10 mouse cellular contexts compared by ENCODE assay signal in the genomic region with DNA sequence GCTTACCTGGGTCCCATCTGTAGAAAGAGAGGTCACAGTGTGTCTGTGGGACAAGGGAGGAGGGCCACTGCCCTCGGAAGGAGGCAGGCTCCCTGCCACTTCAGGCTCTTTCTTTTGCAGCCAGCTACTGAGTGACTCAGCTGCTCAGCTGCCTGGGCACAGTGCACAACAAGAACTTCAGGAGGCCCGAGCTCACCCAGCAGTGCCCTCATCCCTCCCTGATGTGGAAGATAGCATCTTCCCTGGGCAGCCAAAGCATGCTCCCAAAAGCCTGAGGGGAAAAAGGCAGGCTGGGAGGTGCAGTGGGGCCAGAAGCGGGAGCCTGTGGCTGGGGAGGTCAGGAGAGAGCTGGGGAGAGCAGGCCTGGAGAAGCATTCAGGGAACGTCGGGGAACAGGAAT. TPM values are rescaled to one million over a fixed set of nuclear protein-coding genes. Genes with fewer than 3 reads are reported as not detected.
A peak's percentile ranks its signal among the peaks of the same experiment; 100 is the strongest.
DNase-seq lines count a peak whose midpoint lies in the region; ATAC-seq and TF ChIP-seq lines count a peak whose summit lies in the region.
"Had no signal": no experiment of that assay in that cellular context is flagged by ENCODE, and none has a peak within 500 bp of the region (broad histone marks: within the 10 kb centered on the region; RNA-seq: fewer than 3 reads in every experiment).

No protein-coding gene starts in this region.

- H3K36me3 ChIP-seq in heart, embryonic 12.5 days = peaks cover 24% of the 10 kb centered on the region
- H3K36me3 ChIP-seq in lung, embryonic 15.5 days = peaks cover 20% of the 10 kb centered on the region
- peaks cover 17% of the 10 kb centered on the region for H3K36me3 ChIP-seq in limb, embryonic 12.5 days
- peaks cover 42% of the 10 kb centered on the region for H3K36me3 ChIP-seq in thymus, adult 2 months (ENCODE audit: control insufficient read depth, insufficient read depth, low read length)

- H3K4me3 ChIP-seq in heart, embryonic 12.5 days = no peak overlapping the region
- H3K4me3 ChIP-seq in lung, embryonic 15.5 days = no peak overlapping the region
- no peak overlapping the region for H3K4me3 ChIP-seq in lung, adult 2 months (replicated peaks; ENCODE audit: extremely low read depth, low read depth, low read length)
- H3K4me3 ChIP-seq in limb, embryonic 12.5 days (replicated peaks) = no peak overlapping the region
- H3K4me3 ChIP-seq in thymus, adult 2 months (ENCODE audit: control insufficient read depth, insufficient read depth, low read length) = no peak overlapping the region

- no peaks in the 10 kb centered on the region; the same call in 1 of the 2 replicates for H3K9me3 ChIP-seq in heart, embryonic 12.5 days (replicated peaks)
- no peaks in the 10 kb centered on the region for H3K9me3 ChIP-seq in lung, embryonic 15.5 days
- no peaks in the 10 kb centered on the region for H3K9me3 ChIP-seq in limb, embryonic 12.5 days

- H3K9ac ChIP-seq in heart, embryonic 12.5 days = peak overlapping the region; percentile 15; the same call in 1 of the 2 replicates
- H3K9ac ChIP-seq in lung, embryonic 15.5 days = no peak overlapping the region
- no peak overlapping the region; the same call in 1 of the 2 replicates for H3K9ac ChIP-seq in limb, embryonic 12.5 days (replicated peaks)

- 0 out of 2 replicates have a peak overlapping the region, but pooled peaks have one; percentile 18 for H3K27ac ChIP-seq in heart, embryonic 12.5 days (ENCODE audit: poor library complexity, severe bottlenecking)
- H3K27ac ChIP-seq in lung, embryonic 15.5 days = peak overlapping the region; percentile 40; the same call in 1 of the 2 replicates
- 0 out of 2 replicates have a peak overlapping the region, but pooled peaks have one; percentile 53 for H3K27ac ChIP-seq in limb, embryonic 12.5 days
- H3K27ac ChIP-seq in thymus, adult 2 months (ENCODE audit: control insufficient read depth, insufficient read depth, low read length) = no peak overlapping the region

- TF ChIP-seq CTCF in lung, adult 2 months (IDR thresholded peaks at IDR 0.05; ENCODE audit: insufficient read depth, low read length) = no peak
- TF ChIP-seq CTCF in thymus, adult 2 months (IDR thresholded peaks at IDR 0.05; ENCODE audit: borderline replicate concordance, control insufficient read depth, extremely low read depth, insufficient read depth, low read length, poor library complexity) = no peak

- WGBS in heart, embryonic 12.5 days = 45% methylated on average over 5 of the region's 5 CpGs
- 45% methylated on average over 5 of the region's 5 CpGs for WGBS in lung, embryonic 15.5 days
- 26% methylated on average over 5 of the region's 5 CpGs for WGBS in lung, adult 2 months
- 55% methylated on average over 5 of the region's 5 CpGs for WGBS in limb, embryonic 12.5 days
- 62% methylated on average over 5 of the region's 5 CpGs for WGBS in thymus, adult 2 months

- H3K27me3 ChIP-seq in heart, embryonic 12.5 days (replicated peaks) = no peaks in the 10 kb centered on the region
- H3K27me3 ChIP-seq in lung, embryonic 15.5 days = no peaks in the 10 kb centered on the region
- H3K27me3 ChIP-seq in limb, embryonic 12.5 days = no peaks in the 10 kb centered on the region
- no peaks in the 10 kb centered on the region for H3K27me3 ChIP-seq in thymus, adult 2 months (ENCODE audit: control insufficient read depth, insufficient read depth, low read length)

- no peak for TF ChIP-seq POLR2A in lung, adult 2 months (IDR thresholded peaks at IDR 0.05; ENCODE audit: borderline replicate concordance, extremely low read depth, low read depth, low read length)
- TF ChIP-seq POLR2A in thymus, adult 2 months (IDR thresholded peaks at IDR 0.05; ENCODE audit: control insufficient read depth, extremely low read depth, insufficient read depth, low read length, poor library complexity) = no peak

- ATAC-seq in heart, embryonic 12.5 days (ENCODE audit: insufficient number of reproducible peaks, low FRiP score) = no peak
- ATAC-seq in lung, embryonic 15.5 days (ENCODE audit: borderline replicate concordance, extremely low read depth, low FRiP score, low TSS enrichment) = no peak
- ATAC-seq in limb, embryonic 12.5 days (ENCODE audit: insufficient number of reproducible peaks, insufficient read depth, low FRiP score, low TSS enrichment, low read depth) = no peak

- H3K4me1 ChIP-seq in heart, embryonic 12.5 days (replicated peaks) = peaks cover 40% of the 10 kb centered on the region
- peaks cover 30% of the 10 kb centered on the region for H3K4me1 ChIP-seq in lung, embryonic 15.5 days
- H3K4me1 ChIP-seq in lung, adult 2 months (ENCODE audit: control insufficient read depth, insufficient read depth, low read length) = peaks cover 61% of the 10 kb centered on the region
- H3K4me1 ChIP-seq in limb, embryonic 12.5 days (replicated peaks) = peaks cover 33% of the 10 kb centered on the region
- H3K4me1 ChIP-seq in thymus, adult 2 months (replicated peaks; ENCODE audit: control insufficient read depth, insufficient read depth, low read length) = peaks cover 41% of the 10 kb centered on the region

- DNase-seq in heart, postnatal 36 days = no peak
- no peak for DNase-seq in lung, adult 2 months
- DNase-seq in adrenal gland, postnatal 36 days = peak; percentile 70 to 71
- no peak for DNase-seq in thymus, adult 2 months
- DNase-seq: kidney, postnatal 10 days; spleen, adult 18-20 months; thymus, postnatal 36 days had no signal

- intact Hi-C loops in heart, postnatal 36 days (cut with DNase I) = no loop called here

- H3K4me2 ChIP-seq in heart, embryonic 12.5 days = no peak overlapping the region
- H3K4me2 ChIP-seq in lung, embryonic 15.5 days = no peak overlapping the region
- H3K4me2 ChIP-seq in limb, embryonic 12.5 days = no peak overlapping the region

RNA-seq across cellular contexts. Expression of gene Hdac7, which starts 29.6 kb away (rescaled TPM):
- 27.4 and 27.8 TPM in 2 replicates for polyA plus RNA-seq in heart, embryonic 12.5 days (2016; fragmentation: Nextera tagmentation; extraction: Ambion mirVana)
- total RNA-seq in heart, postnatal 36 days (2021) = 10 to 100 TPM; 26.9 to 37.1 TPM
- polyA plus RNA-seq in lung, embryonic 15.5 days (2015; fragmentation: Nextera tagmentation; extraction: Ambion mirVana) = 40.6 and 44.7 TPM in 2 replicates
- polyA plus RNA-seq in lung, adult 2 months (2012; rRNA removed) = 254 and 294 TPM in 2 replicates
- 10 to 100 TPM; 63.5 to 67.2 TPM for total RNA-seq in adrenal gland, postnatal 36 days (2021)
- polyA plus RNA-seq in limb, embryonic 12.5 days (2016; fragmentation: Nextera tagmentation; extraction: Ambion mirVana) = 31.5 and 33.6 TPM in 2 replicates
- 827 and 963 TPM in 2 replicates for polyA plus RNA-seq in thymus, adult 2 months (2012; rRNA removed)

RNA-seq across cellular contexts. Expression of gene Slc48a1, which starts 36.4 kb away (rescaled TPM):
- polyA plus RNA-seq in heart, embryonic 12.5 days (2016; fragmentation: Nextera tagmentation; extraction: Ambion mirVana) = 52.9 and 55.0 TPM in 2 replicates
- total RNA-seq in heart, postnatal 36 days (2021) = 10 to 100 TPM; 73.3 to 84.1 TPM
- 38.7 and 42.2 TPM in 2 replicates for polyA plus RNA-seq in lung, embryonic 15.5 days (2015; fragmentation: Nextera tagmentation; extraction: Ambion mirVana)
- 158 and 174 TPM in 2 replicates for polyA plus RNA-seq in lung, adult 2 months (2012; rRNA removed)
- 100 to 1,000 TPM; 107 to 130 TPM for total RNA-seq in adrenal gland, postnatal 36 days (2021)
- 34.2 and 36.6 TPM in 2 replicates for polyA plus RNA-seq in limb, embryonic 12.5 days (2016; fragmentation: Nextera tagmentation; extraction: Ambion mirVana)
- 62.1 and 62.8 TPM in 2 replicates for polyA plus RNA-seq in thymus, adult 2 months (2012; rRNA removed)

RNA-seq across cellular contexts. Expression of gene Rapgef3, which starts 46.9 kb away (rescaled TPM):
- 22.0 and 22.9 TPM in 2 replicates for polyA plus RNA-seq in heart, embryonic 12.5 days (2016; fragmentation: Nextera tagmentation; extraction: Ambion mirVana)
- total RNA-seq in heart, postnatal 36 days (2021) = 10 to 100 TPM; 25.4 to 27.4 TPM
- polyA plus RNA-seq in lung, embryonic 15.5 days (2015; fragmentation: Nextera tagmentation; extraction: Ambion mirVana) = 21.1 and 23.4 TPM in 2 replicates
- polyA plus RNA-seq in lung, adult 2 months (2012; rRNA removed) = 94.2 and 133 TPM in 2 replicates
- 10 to 100 TPM; 15.0 to 20.8 TPM for total RNA-seq in adrenal gland, postnatal 36 days (2021)
- 10.1 and 11.1 TPM in 2 replicates for polyA plus RNA-seq in limb, embryonic 12.5 days (2016; fragmentation: Nextera tagmentation; extraction: Ambion mirVana)
- 276 and 278 TPM in 2 replicates for polyA plus RNA-seq in thymus, adult 2 months (2012; rRNA removed)

Comparison
In these comparisons a context has a peak if more than half of its experiments do, and no peak if none do; other contexts are left out.
1. DNase-seq: peak in adrenal gland, postnatal 36 days (2 of 2); none in heart, postnatal 36 days (0 of 2), lung, adult 2 months (single experiment) and thymus, adult 2 months (single experiment).